Mouse (Mus musculus) lung, postnatal 0 days (tissue): Measurements from ENCODE around the gene Bloc1s1.

Experiments
- CTCF ChIP-seq: IDR thresholded peaks from 2 replicates; pipeline ENCODE4 v1.5.1; 2016; ENCODE audit warnings: antibody characterized with exemption, mild to moderate bottlenecking
- EP300 ChIP-seq: IDR thresholded peaks from 2 replicates; pipeline ENCODE4 v1.6.1; 2016; ENCODE audit warnings: antibody characterized with exemption, mild to moderate bottlenecking, control low read depth

DNA sequence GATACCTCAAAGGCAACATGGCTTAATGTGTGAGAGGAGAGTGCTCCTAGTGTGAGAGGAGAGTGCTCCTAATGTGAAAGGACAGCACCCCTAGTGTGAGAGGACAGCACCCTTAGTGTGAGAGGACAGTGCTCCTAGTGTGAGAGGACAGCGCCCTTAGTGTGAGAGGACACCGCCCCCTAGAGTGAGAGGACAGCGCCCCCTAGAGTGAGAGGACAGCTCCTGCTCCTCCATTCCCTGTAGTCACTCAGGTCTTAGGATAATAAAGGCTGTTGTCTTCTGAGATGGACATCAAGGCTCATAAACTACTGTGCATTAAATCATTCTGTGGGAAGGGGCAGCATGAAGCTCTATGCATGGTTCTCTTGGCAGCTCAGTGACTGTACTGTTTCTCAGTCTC, 21.8 kb upstream of the Bloc1s1 start:
- TF ChIP-seq EP300 (no peak), CTCF (peak; percentile 83)
